Mouse (Mus musculus) forebrain, embryonic 12.5 days (tissue): ENCODE data around the gene Sox5. TPM values are rescaled to one million over a fixed set of nuclear protein-coding genes. Genes with fewer than 3 reads are reported as not detected.
A peak's percentile ranks its signal among the peaks of the same experiment; 100 is the strongest.

ENCODE experiments used
- ATAC-seq: fragments of 200-750 bp; cut with Nextera tagmentation; 2 replicates; pipeline ENCODE4 v1.8.0; 2017; ENCODE audit warnings: moderate TSS enrichment; ENCODE audit not compliant: low FRiP score
- H3K27ac ChIP-seq: fragments of 300-500 bp; sonication (generic); 2 replicates; pipeline ENCODE4 v1.5.1; 2016; ENCODE audit warnings: mild to moderate bottlenecking
- H3K27me3 ChIP-seq: fragments of 300-500 bp; sonication (generic); 2 replicates; pipeline ENCODE4 v1.6.1; 2016; ENCODE audit warnings: mild to moderate bottlenecking
- H3K36me3 ChIP-seq: fragments of 300-500 bp; sonication (generic); replicated peaks from 2 replicates; pipeline ENCODE4 v1.6.1; 2016; ENCODE audit warnings: mild to moderate bottlenecking
- H3K4me1 ChIP-seq: fragments of 300-500 bp; sonication (generic); 2 replicates; pipeline ENCODE4 v1.6.1; 2016
- H3K4me2 ChIP-seq: fragments of 300-500 bp; sonication (generic); 2 replicates; pipeline ENCODE4 v1.6.1; 2016; ENCODE audit warnings: mild to moderate bottlenecking, moderate library complexity
- H3K4me3 ChIP-seq: fragments of 300-500 bp; sonication (generic); replicated peaks from 2 replicates; pipeline ENCODE4 v1.5.1; 2016; ENCODE audit warnings: mild to moderate bottlenecking
- H3K9ac ChIP-seq: fragments of 300-500 bp; sonication (generic); 2 replicates; pipeline ENCODE4 v1.6.1; 2016; ENCODE audit warnings: mild to moderate bottlenecking
- H3K9me3 ChIP-seq: fragments of 300-500 bp; sonication (generic); 2 replicates; pipeline ENCODE4 v1.6.1; 2016
- WGBS: fragments of 180-500 bp; shearing (Covaris S2); methylation state at CpG from one replicate; pipeline ENCODE4 v1.1.7; 2016; 5-methylcytosine and 5-hydroxymethylcytosine counted together
- polyA plus RNA-seq: library from polyadenylated mRNA; unstranded; fragments of >200 nt; fragmentation: Nextera tagmentation; extraction: Ambion mirVana; gene quantifications from 2 replicates; pipeline ENCODE4 v1.2.1, GENCODE M21; 2016

Sox5 gene
- polyA plus RNA-seq, 1 experiment from 2014 or later: 89.0 TPM

GRCm38 (mm10) chr6:144523479-144523878, 258.3 kb downstream of the Sox5 start:
- Histone ChIP-seq H3K4me1 (peaks cover 9% of the 10 kb centered on the region), H3K9ac (no peak overlapping the region), H3K4me2 (no peak overlapping the region), H3K9me3 (no peaks in the 10 kb centered on the region), H3K27me3 (no peaks in the 10 kb centered on the region), H3K4me3 (no peak overlapping the region), H3K27ac (no peak overlapping the region), H3K36me3 (no peaks in the 10 kb centered on the region)
- 75% methylated on average over 11 of the region's 11 CpGs for WGBS
- 0 out of 2 replicates have a peak, but pooled peaks have one; percentile 44 for ATAC-seq

GRCm38 (mm10) chr6:144518811-144519210, 263.0 kb downstream of the Sox5 start:
- Histone ChIP-seq H3K4me1 (peaks cover 11% of the 10 kb centered on the region), H3K27me3 (no peaks in the 10 kb centered on the region), H3K27ac (no peak overlapping the region), H3K9ac (no peak overlapping the region), H3K4me3 (no peak overlapping the region), H3K36me3 (no peaks in the 10 kb centered on the region), H3K4me2 (no peak overlapping the region), H3K9me3 (no peaks in the 10 kb centered on the region)
- 98% methylated on average over 2 of the region's 2 CpGs for WGBS
- no peak for ATAC-seq

- no peaks in the 10 kb centered on the region for H3K9me3 ChIP-seq
- 95% methylated on average over 8 of the region's 8 CpGs for WGBS
- no peaks in the 10 kb centered on the region for H3K27me3 ChIP-seq
- H3K36me3 ChIP-seq: no peaks in the 10 kb centered on the region
- ATAC-seq: no peak
- no peak overlapping the region for H3K27ac ChIP-seq
- peaks cover 12% of the 10 kb centered on the region; the same call in 1 of the 2 replicates for H3K4me1 ChIP-seq
- no peak overlapping the region for H3K4me3 ChIP-seq
- H3K9ac ChIP-seq: no peak overlapping the region
- no peak overlapping the region for H3K4me2 ChIP-seq
Observed at GRCm38 (mm10) chr6:144515905-144516304, 265.9 kb downstream of the Sox5 start.

- Histone ChIP-seq H3K4me1 (peaks cover 12% of the 10 kb centered on the region; the same call in 1 of the 2 replicates), H3K4me3 (no peak overlapping the region), H3K9me3 (no peaks in the 10 kb centered on the region), H3K9ac (no peak overlapping the region), H3K4me2 (no peak overlapping the region), H3K27ac (no peak overlapping the region), H3K27me3 (no peaks in the 10 kb centered on the region), H3K36me3 (no peaks in the 10 kb centered on the region)
- 68% methylated on average over 8 of the region's 8 CpGs for WGBS
- no peak for ATAC-seq
Observed at GRCm38 (mm10) chr6:144513761-144514160, 268.0 kb downstream of the Sox5 start.

- no peak overlapping the region for H3K9ac ChIP-seq
- 71% methylated on average over 7 of the region's 7 CpGs for WGBS
- no peaks in the 10 kb centered on the region for H3K27me3 ChIP-seq
- no peaks in the 10 kb centered on the region for H3K36me3 ChIP-seq
- no peak overlapping the region for H3K4me3 ChIP-seq
- no peak overlapping the region for H3K4me2 ChIP-seq
- H3K4me1 ChIP-seq: peaks cover 12% of the 10 kb centered on the region; the same call in 1 of the 2 replicates
- no peak for ATAC-seq
- no peaks in the 10 kb centered on the region for H3K9me3 ChIP-seq
- no peak overlapping the region for H3K27ac ChIP-seq
Observed at GRCm38 (mm10) chr6:144511925-144512324, 269.9 kb downstream of the Sox5 start.

GRCm38 (mm10) chr6:144510147-144510546, 271.6 kb downstream of the Sox5 start:
- ATAC-seq: no peak
- no peak overlapping the region for H3K4me2 ChIP-seq
- 92% methylated on average over 6 of the region's 6 CpGs for whole genome bisulfite sequencing
- no peak overlapping the region for H3K27ac ChIP-seq
- H3K27me3 ChIP-seq: no peaks in the 10 kb centered on the region
- H3K9ac ChIP-seq: no peak overlapping the region
- no peaks in the 10 kb centered on the region for H3K36me3 ChIP-seq
- H3K4me1 ChIP-seq: peaks cover 12% of the 10 kb centered on the region; the same call in 1 of the 2 replicates
- no peak overlapping the region for H3K4me3 ChIP-seq
- H3K9me3 ChIP-seq: no peaks in the 10 kb centered on the region

GRCm38 (mm10) chr6:144504197-144504551, 277.6 kb downstream of the Sox5 start:
- Histone ChIP-seq H3K36me3 (no peaks in the 10 kb centered on the region), H3K9ac (no peak overlapping the region), H3K4me3 (no peak overlapping the region), H3K27me3 (no peaks in the 10 kb centered on the region), H3K4me1 (peaks cover 9% of the 10 kb centered on the region; the same call in 1 of the 2 replicates), H3K27ac (peak overlapping the region; percentile 37), H3K9me3 (no peaks in the 10 kb centered on the region), H3K4me2 (no peak overlapping the region)
- WGBS: 62% methylated on average over 5 of the region's 5 CpGs
- no peak for ATAC-seq

- Histone ChIP-seq H3K9ac (no peak overlapping the region), H3K27ac (peak overlapping the region; percentile 37), H3K9me3 (no peaks in the 10 kb centered on the region), H3K4me2 (no peak overlapping the region), H3K4me1 (peaks cover 9% of the 10 kb centered on the region; the same call in 1 of the 2 replicates), H3K36me3 (no peaks in the 10 kb centered on the region), H3K27me3 (no peaks in the 10 kb centered on the region), H3K4me3 (no peak overlapping the region)
- peak; percentile 33 for ATAC-seq
- 41% methylated on average over 11 of the region's 11 CpGs for WGBS
Observed at GRCm38 (mm10) chr6:144503399-144504196, 278.2 kb downstream of the Sox5 start.

- H3K4me1 ChIP-seq: peaks cover 9% of the 10 kb centered on the region; the same call in 1 of the 2 replicates
- no peak overlapping the region for H3K27ac ChIP-seq
- ATAC-seq: no peak
- H3K9ac ChIP-seq: no peak overlapping the region
- 0 out of 2 replicates have a peak, but pooled peaks cover 3% of the 10 kb centered on the region for H3K9me3 ChIP-seq
- no peaks in the 10 kb centered on the region for H3K36me3 ChIP-seq
- H3K4me2 ChIP-seq: no peak overlapping the region
- no peaks in the 10 kb centered on the region for H3K27me3 ChIP-seq
- no peak overlapping the region for H3K4me3 ChIP-seq
- WGBS: 95% methylated on average over 5 of the region's 5 CpGs
Observed at GRCm38 (mm10) chr6:144501439-144501838, 280.3 kb downstream of the Sox5 start.

- ATAC-seq: no peak
- 93% methylated on average over 5 of the region's 5 CpGs for WGBS
- no peak overlapping the region for H3K4me3 ChIP-seq
- H3K27me3 ChIP-seq: no peaks in the 10 kb centered on the region
- no peak overlapping the region for H3K27ac ChIP-seq
- H3K4me2 ChIP-seq: no peak overlapping the region
- no peak overlapping the region for H3K9ac ChIP-seq
- no peaks in the 10 kb centered on the region for H3K4me1 ChIP-seq
- H3K36me3 ChIP-seq: no peaks in the 10 kb centered on the region
- 0 out of 2 replicates have a peak, but pooled peaks cover 3% of the 10 kb centered on the region for H3K9me3 ChIP-seq
Observed at GRCm38 (mm10) chr6:144498177-144498576, 283.6 kb downstream of the Sox5 start.

- H3K9me3 ChIP-seq: peaks cover 12% of the 10 kb centered on the region
- H3K4me2 ChIP-seq: no peak overlapping the region
- H3K27ac ChIP-seq: no peak overlapping the region
- H3K4me1 ChIP-seq: no peaks in the 10 kb centered on the region
- WGBS: 86% methylated on average over 11 of the region's 11 CpGs
- H3K4me3 ChIP-seq: no peak overlapping the region
- ATAC-seq: no peak
- no peaks in the 10 kb centered on the region for H3K27me3 ChIP-seq
- no peak overlapping the region for H3K9ac ChIP-seq
- 0 out of 2 replicates have a peak, but pooled peaks cover 2% of the 10 kb centered on the region for H3K36me3 ChIP-seq
Observed at GRCm38 (mm10) chr6:144491761-144492415, 289.9 kb downstream of the Sox5 start.

GRCm38 (mm10) chr6:144490896-144491295, 290.9 kb downstream of the Sox5 start:
- peaks cover 6% of the 10 kb centered on the region; the same call in 1 of the 2 replicates for H3K36me3 ChIP-seq
- 97% methylated on average over 5 of the region's 5 CpGs for WGBS

More at GRCm38 (mm10) chr6:144490896-144491295, 290.9 kb downstream of the Sox5 start:
- Histone ChIP-seq H3K9ac (no peak overlapping the region), H3K27ac (no peak overlapping the region), H3K9me3 (peaks cover 17% of the 10 kb centered on the region), H3K4me1 (no peaks in the 10 kb centered on the region), H3K4me3 (no peak overlapping the region), H3K27me3 (no peaks in the 10 kb centered on the region), H3K4me2 (no peak overlapping the region)
- ATAC-seq: no peak
